9 mouse cellular contexts compared by ENCODE assay signal in genomic region chr12:112334106-112334855, GRCm38 (mm10).
DNase-seq lines count a peak whose midpoint lies in the region; ATAC-seq and TF ChIP-seq lines count a peak whose summit lies in the region.
"Had no signal": no experiment of that assay in that cellular context is flagged by ENCODE, and none has a peak within 500 bp of the region (broad histone marks: within the 10 kb centered on the region; RNA-seq: fewer than 3 reads in every experiment).

No protein-coding gene starts in this region.

- no peak for ATAC-seq in embryonic facial prominence, embryonic 13.5 days (ENCODE audit: insufficient number of reproducible peaks, insufficient read depth, low FRiP score, low TSS enrichment, low read depth)
- ATAC-seq in intestine, embryonic 15.5 days, result no peak
- ATAC-seq: Patski had no signal

- peaks cover 9% of the 10 kb centered on the region for H3K27me3 ChIP-seq in embryonic facial prominence, embryonic 13.5 days
- H3K27me3 ChIP-seq in intestine, embryonic 15.5 days (replicated peaks), result no peaks in the 10 kb centered on the region
- H3K27me3 ChIP-seq in midbrain, embryonic 10.5 days (ENCODE audit: low read depth, poor library complexity, severe bottlenecking), result peaks cover 50% of the 10 kb centered on the region
- no peaks in the 10 kb centered on the region; the same call in 1 of the 2 replicates for H3K27me3 ChIP-seq in cerebellum, adult 2 months (ENCODE audit: control insufficient read depth, insufficient read depth, low read length)
- H3K27me3 ChIP-seq: Patski had no signal

- H3K36me3 ChIP-seq in embryonic facial prominence, embryonic 13.5 days, result no peaks in the 10 kb centered on the region
- no peaks in the 10 kb centered on the region for H3K36me3 ChIP-seq in intestine, embryonic 15.5 days
- no peaks in the 10 kb centered on the region for H3K36me3 ChIP-seq in midbrain, embryonic 10.5 days

- H3K9ac ChIP-seq in embryonic facial prominence, embryonic 13.5 days, result no peak overlapping the region
- H3K9ac ChIP-seq in intestine, embryonic 15.5 days, result no peak overlapping the region

- TF ChIP-seq POLR2A in cerebellum, adult 2 months (IDR thresholded peaks at IDR 0.05; ENCODE audit: borderline replicate concordance, insufficient read depth, low read length), result no peak

- WGBS in embryonic facial prominence, embryonic 13.5 days, result 39% methylated on average over 20 of the region's 20 CpGs
- WGBS in intestine, embryonic 15.5 days, result 52% methylated on average over 20 of the region's 20 CpGs
- 55% methylated on average over 20 of the region's 20 CpGs for WGBS in midbrain, embryonic 10.5 days
- 57% methylated on average over 20 of the region's 20 CpGs for WGBS in cerebellum, adult 2 months

- H3K4me2 ChIP-seq in embryonic facial prominence, embryonic 13.5 days, result peak overlapping the region; percentile 30; the same call in 1 of the 2 replicates
- no peak overlapping the region for H3K4me2 ChIP-seq in intestine, embryonic 15.5 days (replicated peaks)

- H3K4me1 ChIP-seq in embryonic facial prominence, embryonic 13.5 days, result peaks cover 77% of the 10 kb centered on the region
- H3K4me1 ChIP-seq in intestine, embryonic 15.5 days (replicated peaks), result peaks cover 32% of the 10 kb centered on the region
- H3K4me1 ChIP-seq in midbrain, embryonic 10.5 days, result peaks cover 93% of the 10 kb centered on the region
- peaks cover 15% of the 10 kb centered on the region for H3K4me1 ChIP-seq in cerebellum, adult 2 months (ENCODE audit: control insufficient read depth, insufficient read depth, low read length)

- TF ChIP-seq CTCF in cerebellum, adult 2 months (IDR thresholded peaks at IDR 0.05; ENCODE audit: borderline replicate concordance, insufficient read depth, low read depth, low read length), result no peak

- DNase-seq in cerebellum, postnatal 10 days, result peak; percentile 58 to 63
- DNase-seq in cerebellum, postnatal 4 days (ENCODE audit: low spot score in 2 of 2), result no peak
- DNase-seq in midbrain, embryonic 10.5 days (ENCODE audit: low spot score), result no peak
- no peak for DNase-seq in thymus, adult 18-20 months
- DNase-seq in cerebellum, adult 2 months, result no peak
- DNase-seq in layer of hippocampus, postnatal 14 days (ENCODE audit: low spot score in 2 of 2), result no peak

- H3K27ac ChIP-seq in embryonic facial prominence, embryonic 13.5 days, result peak overlapping the region; percentile 23; the same call in 1 of the 2 replicates
- H3K27ac ChIP-seq in intestine, embryonic 15.5 days, result 0 out of 2 replicates have a peak overlapping the region, but pooled peaks have one; percentile 40
- peak overlapping the region; percentile 86 for H3K27ac ChIP-seq in midbrain, embryonic 10.5 days (replicated peaks)
- no peak overlapping the region for H3K27ac ChIP-seq in cerebellum, adult 2 months (ENCODE audit: insufficient read depth, low read length)

- no peaks in the 10 kb centered on the region for H3K9me3 ChIP-seq in embryonic facial prominence, embryonic 13.5 days
- H3K9me3 ChIP-seq in intestine, embryonic 15.5 days, result no peaks in the 10 kb centered on the region
- H3K9me3 ChIP-seq in midbrain, embryonic 10.5 days (replicated peaks), result no peaks in the 10 kb centered on the region

- no peak overlapping the region for H3K4me3 ChIP-seq in embryonic facial prominence, embryonic 13.5 days
- H3K4me3 ChIP-seq in intestine, embryonic 15.5 days (replicated peaks), result no peak overlapping the region
- H3K4me3 ChIP-seq in midbrain, embryonic 10.5 days, result 0 out of 2 replicates have a peak overlapping the region, but pooled peaks have one; percentile 18
- no peak overlapping the region for H3K4me3 ChIP-seq in cerebellum, adult 2 months (replicated peaks; ENCODE audit: insufficient read depth, low read depth, low read length)

Comparison
In these comparisons a context has a peak if more than half of its experiments do, and no peak if none do; other contexts are left out.
1. DNase-seq: peak in cerebellum, postnatal 10 days (2 of 2); none in cerebellum, postnatal 4 days (0 of 2), midbrain, embryonic 10.5 days (single experiment), thymus, adult 18-20 months (0 of 2), cerebellum, adult 2 months (0 of 2) and layer of hippocampus, postnatal 14 days (0 of 2).